17 mouse cellular contexts compared by ENCODE assay signal in the genomic region with DNA sequence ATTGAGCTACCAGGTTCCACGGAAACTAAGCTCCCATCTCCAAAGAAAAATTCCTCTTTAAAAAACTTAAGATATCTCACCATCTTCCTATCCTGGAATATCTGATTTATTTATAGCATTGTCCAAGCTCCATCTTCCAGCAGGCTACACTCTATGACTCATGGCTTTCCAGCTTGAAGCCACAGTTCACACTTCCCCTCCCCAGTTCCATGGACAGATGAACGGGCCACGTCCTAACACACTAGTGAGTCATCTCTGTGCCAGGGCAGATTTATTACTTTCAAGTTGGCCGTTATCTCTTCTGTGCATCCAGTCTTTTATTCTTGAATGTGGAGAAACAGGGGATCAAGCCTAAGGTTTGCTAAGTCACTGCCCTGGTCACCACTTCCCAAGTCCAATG.
A peak's percentile ranks its signal among the peaks of the same experiment; 100 is the strongest.
DNase-seq lines count a peak whose midpoint lies in the region; ATAC-seq and TF ChIP-seq lines count a peak whose summit lies in the region.
"Had no signal": no experiment of that assay in that cellular context is flagged by ENCODE, and none has a peak within 500 bp of the region (broad histone marks: within the 10 kb centered on the region; RNA-seq: fewer than 3 reads in every experiment).

No protein-coding gene starts in this region.

- peak; percentile 60 for DNase-seq in cerebellum, adult 9-10 months
- DNase-seq in cerebellum, adult 8-10 months = no peak
- peak; percentile 11 for DNase-seq in lung, postnatal 10 days
- no peak for DNase-seq in lung, postnatal 4 days
- DNase-seq in Patski (ENCODE audit: low read depth, low spot score) = peak; percentile 28
- DNase-seq in lung, postnatal 36 days = peak; percentile 2
- DNase-seq in thymus, adult 18-20 months = no peak
- no peak for DNase-seq in gastrocnemius, postnatal 4 days (ENCODE audit: low spot score in 2 of 2)
- DNase-seq: forebrain, postnatal 0 days; gastrocnemius, postnatal 36 days; heart, postnatal 10 days; liver; right cerebral cortex, postnatal 25 days had no signal

- H3K27me3 ChIP-seq in Patski = no peaks in the 10 kb centered on the region
- H3K27me3 ChIP-seq: embryonic facial prominence, embryonic 13.5 days; intestine, embryonic 15.5 days; lung, embryonic 15.5 days; neural tube, embryonic 13.5 days had no signal

- CTCF ChIA-PET in Patski (lab: Charles Lee) = interaction anchor here (1.2 to 1.6 kb wide), 2 partner anchors 31 to 79 kb away, joined by 4 read pairs; no protein-coding TSS in a partner anchor

- ATAC-seq in Patski = peak; percentile 85
- ATAC-seq: forebrain, postnatal 0 days; intestine, embryonic 15.5 days had no signal

- no peak for TF ChIP-seq CTCF in Patski (IDR thresholded peaks at IDR 0.05)

- in situ Hi-C loops in Patski (cut with MboI; ENCODE audit: low pct_unique_long_range_greater_than_20kb) = no loop called here

- POLR2A ChIA-PET in Patski (lab: Charles Lee) = no interaction called here

Comparison
In these comparisons a context has a peak if more than half of its experiments do, and no peak if none do; other contexts are left out.
1. DNase-seq: peak in cerebellum, adult 9-10 months (single experiment), lung, postnatal 10 days (single experiment), Patski (single experiment) and lung, postnatal 36 days (single experiment); none in cerebellum, adult 8-10 months (single experiment), lung, postnatal 4 days (0 of 2), thymus, adult 18-20 months (0 of 2) and gastrocnemius, postnatal 4 days (0 of 2).